Mouse (Mus musculus) myocyte (in vitro differentiated cells): Measurements from ENCODE around the gene Ifi211. TPM values are rescaled to one million over a fixed set of nuclear protein-coding genes. Genes with fewer than 3 reads are reported as not detected.
"Not testable (repeated sequence)": the region's sequence is repeated elsewhere in the genome, so short reads cannot be mapped to it uniquely, and the experiment has no call there.

Experiments used
- H3K27me3 ChIP-seq: one replicate; pipeline ENCODE4 v1.6.1; 2011; ENCODE audit not compliant: control insufficient read depth, insufficient read depth, insufficient read length
- H3K36me3 ChIP-seq: one replicate; pipeline ENCODE4 v1.6.1; 2011; ENCODE audit not compliant: control insufficient read depth, insufficient read depth
- H3K4me2 ChIP-seq: one replicate; pipeline ENCODE4 v1.6.1; 2011; ENCODE audit warnings: low read depth, control low read depth
- H3K4me3 ChIP-seq: one replicate; pipeline ENCODE4 v1.5.1; 2011; ENCODE audit warnings: mild to moderate bottlenecking, control low read depth, moderate library complexity
- H3K79me2 ChIP-seq: one replicate; pipeline ENCODE4 v1.6.1; 2011; ENCODE audit not compliant: control insufficient read depth, insufficient read depth
- H3ac ChIP-seq: one replicate; pipeline ENCODE4 v1.6.1; 2011; ENCODE audit not compliant: control insufficient read depth, insufficient read length
- CEBPB ChIP-seq: IDR thresholded peaks from 2 replicates; pipeline ENCODE4 v1.6.1; 2011; ENCODE audit warnings: mild to moderate bottlenecking, moderate library complexity; ENCODE audit not compliant: poor library complexity, insufficient read depth, severe bottlenecking
- E2F4 ChIP-seq: IDR thresholded peaks from one replicate; pipeline ENCODE4 v1.6.1; 2011; ENCODE audit warnings: mild to moderate bottlenecking, control low read depth, moderate library complexity; ENCODE audit not compliant: insufficient read depth
- MAX ChIP-seq: IDR thresholded peaks from one replicate; pipeline ENCODE4 v1.6.1; 2011; ENCODE audit warnings: low read depth, mild to moderate bottlenecking, control low read depth
- MYOD1 ChIP-seq, 3 experiments: IDR thresholded peaks; one replicate each; pipeline ENCODE4 v1.6.1; 2011; ENCODE audit warnings: control low read depth in 2 of 3, low read depth in 2 of 3, mild to moderate bottlenecking in 2 of 3, moderate library complexity in 1 of 3; ENCODE audit not compliant: insufficient read length in 2 of 3, control insufficient read depth in 1 of 3
- MYOG ChIP-seq, 3 experiments: IDR thresholded peaks; one replicate each; pipeline ENCODE4 v1.6.1; 2011; ENCODE audit warnings: control low read depth in 2 of 3, low read depth in 2 of 3, mild to moderate bottlenecking in 2 of 3; ENCODE audit not compliant: insufficient read length in 2 of 3, control insufficient read depth in 1 of 3, insufficient read depth in 1 of 3
- POLR2A ChIP-seq: IDR thresholded peaks from one replicate; pipeline ENCODE4 v1.6.1; 2011; ENCODE audit warnings: low read depth, mild to moderate bottlenecking, control low read depth, moderate library complexity; ENCODE audit not compliant: insufficient read length
- POLR2AphosphoS2 ChIP-seq: IDR thresholded peaks from one replicate; pipeline ENCODE4 v1.6.1; 2011; ENCODE audit warnings: low read depth, control low read depth; ENCODE audit not compliant: insufficient read length
- REST ChIP-seq: IDR thresholded peaks from one replicate; pipeline ENCODE4 v1.6.1; 2011; ENCODE audit warnings: mild to moderate bottlenecking, control low read depth, moderate library complexity; ENCODE audit not compliant: insufficient read depth, insufficient read length
- SRF ChIP-seq: IDR thresholded peaks from one replicate; pipeline ENCODE4 v1.6.1; 2011; ENCODE audit warnings: low read depth; ENCODE audit not compliant: control insufficient read depth, insufficient read length
- TCF12 ChIP-seq: IDR thresholded peaks from one replicate; pipeline ENCODE4 v1.6.1; 2011; ENCODE audit warnings: mild to moderate bottlenecking, control low read depth; ENCODE audit not compliant: poor library complexity, insufficient read depth, severe bottlenecking
- TCF3 ChIP-seq: IDR thresholded peaks from one replicate; pipeline ENCODE4 v1.6.1; 2011; ENCODE audit warnings: low read depth, control low read depth; ENCODE audit not compliant: insufficient read length
- USF1 ChIP-seq: IDR thresholded peaks from one replicate; pipeline ENCODE4 v1.6.1; 2011; ENCODE audit warnings: low read depth, mild to moderate bottlenecking, control low read depth, moderate library complexity
- polyA plus RNA-seq: library from polyadenylated mRNA; unstranded; fragments of >200 nt; fragmentation: generic; extraction: Trizol; gene quantifications from one replicate; pipeline ENCODE4 v1.2.1, GENCODE M21; 2012; ENCODE audit warnings: missing spikeins

The Ifi211 gene
- 1.9 TPM for polyA plus RNA-seq

DNA sequence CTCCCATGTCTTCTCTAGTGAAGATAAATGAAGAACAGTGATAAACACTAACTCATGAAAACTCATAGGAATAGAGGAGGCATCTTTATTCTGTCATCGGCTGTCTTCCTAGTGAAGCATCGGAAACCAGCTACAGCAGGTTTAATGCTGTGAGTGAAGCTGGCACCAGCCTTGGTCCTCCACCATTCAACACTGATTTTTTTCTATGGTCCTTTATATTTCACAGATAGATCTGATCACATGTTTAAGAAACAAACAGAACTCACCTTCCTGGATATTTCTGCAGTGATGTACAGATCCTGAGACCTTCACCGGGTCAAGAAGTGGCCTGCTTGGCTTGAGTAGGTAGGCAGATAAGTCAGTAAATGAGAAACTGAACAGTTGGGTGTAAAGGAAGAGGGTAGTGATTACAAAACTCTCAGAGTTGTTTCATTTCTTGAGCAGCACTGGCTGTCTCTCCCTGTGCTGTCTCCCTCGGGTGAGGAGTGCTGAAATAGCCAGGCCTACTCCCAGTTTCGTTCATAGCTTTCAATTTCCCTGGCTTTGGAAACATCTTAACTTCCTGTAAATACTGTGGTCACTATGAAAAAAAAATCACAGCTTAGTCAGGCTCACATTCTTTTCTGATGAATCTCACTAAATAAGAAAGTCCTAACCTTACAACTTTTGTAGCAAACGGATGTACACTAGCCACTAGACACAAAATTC, at the start of gene Ifi211:
TSS of gene Ifi211 (minus strand) at position 499 of the 708 bp plus-strand sequence.
- H3K4me3 ChIP-seq = peak within 1 kb of the TSS; percentile 29
- H3K36me3 ChIP-seq, H3K27me3 ChIP-seq, H3ac ChIP-seq: not testable (repeated sequence)
- TF ChIP-seq CEBPB = 0 out of 2 replicates have a peak, but pooled peaks have one; percentile 26
- peak within 1 kb of the TSS; percentile 70 for H3K4me2 ChIP-seq
- H3K79me2 ChIP-seq = peaks cover 21% of the 10 kb centered on the region

- not testable (repeated sequence) for H3K79me2 ChIP-seq, H3K36me3 ChIP-seq, H3K27me3 ChIP-seq, H3K4me3 ChIP-seq, H3K4me2 ChIP-seq, H3ac ChIP-seq
Observed at GRCm38 (mm10) chr1:173961491-173961890, 48.6 kb upstream of the Ifi211 start.

DNA sequence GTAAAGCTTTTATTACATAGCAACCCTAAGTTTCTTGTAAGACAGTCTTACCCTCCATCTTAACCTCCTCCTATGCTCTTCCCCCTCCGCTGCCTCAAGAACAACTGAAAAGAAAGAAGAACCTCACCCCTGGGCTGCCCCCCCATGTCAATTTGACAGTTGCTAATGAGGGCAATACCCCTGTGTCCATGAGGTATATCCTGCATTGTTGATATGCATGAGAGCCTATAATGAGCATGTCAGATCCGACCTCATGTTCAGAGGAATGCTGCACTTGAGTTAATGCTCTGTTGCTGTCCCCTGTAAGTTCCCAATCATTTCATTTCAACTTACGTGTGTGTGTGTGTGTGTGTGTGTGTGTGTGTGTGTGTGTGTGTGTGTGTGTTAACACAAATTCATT, 47.2 kb upstream of the Ifi211 start:
- not testable (repeated sequence) for H3K27me3 ChIP-seq, H3K36me3 ChIP-seq, H3K4me2 ChIP-seq, H3K4me3 ChIP-seq, H3K79me2 ChIP-seq, H3ac ChIP-seq

DNA sequence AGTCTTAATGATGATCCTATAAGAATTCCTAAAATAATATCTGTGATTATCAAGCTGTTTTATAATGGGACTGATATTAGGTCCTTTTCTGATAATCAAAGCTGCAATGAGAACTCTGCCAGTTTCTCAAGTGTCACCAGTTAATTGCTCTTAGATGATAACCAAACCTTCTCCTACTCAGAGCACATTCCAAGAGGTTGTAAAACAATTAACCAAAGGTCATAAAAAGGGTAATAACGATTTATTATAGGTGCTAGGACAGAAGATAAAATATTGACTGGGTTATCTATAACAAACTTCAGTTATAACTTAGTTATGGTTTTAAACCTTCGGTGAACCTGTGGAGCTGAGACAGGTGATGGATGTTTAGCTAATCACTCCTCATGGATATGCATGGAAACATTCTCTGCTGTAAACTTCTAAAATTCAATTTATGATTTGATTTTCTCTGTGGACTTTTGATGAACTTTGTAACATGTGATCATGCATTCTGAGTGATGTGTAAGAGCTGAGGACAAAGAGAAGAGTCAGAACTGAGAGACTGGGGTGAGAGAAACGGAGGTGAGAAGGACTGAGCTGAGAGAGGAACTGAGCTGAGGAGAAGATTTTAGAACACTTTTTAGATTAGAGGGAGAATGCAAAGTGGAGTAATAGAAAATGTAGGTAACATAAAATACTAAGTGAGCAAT, 43.1 kb upstream of the Ifi211 start:
- not testable (repeated sequence) for H3K4me3 ChIP-seq, H3ac ChIP-seq, H3K27me3 ChIP-seq, H3K36me3 ChIP-seq, H3K79me2 ChIP-seq, H3K4me2 ChIP-seq

- no peak for TF ChIP-seq POLR2A
- TF ChIP-seq MYOD1 (IDR thresholded peaks at IDR 0.05; ENCODE audit: control insufficient read depth in 1 of 3, insufficient read length in 2 of 3, low read depth in 2 of 3) = no peak
- no peak for TF ChIP-seq REST
- TF ChIP-seq USF1 = no peak
- no peak for TF ChIP-seq TCF12
- peak; percentile 87 for TF ChIP-seq CEBPB
- Histone ChIP-seq H3K4me2 (no peak overlapping the region), H3K4me3 (no peak overlapping the region), H3K36me3 (no peaks in the 10 kb centered on the region), H3ac (no peak overlapping the region), H3K27me3 (no peaks in the 10 kb centered on the region), H3K79me2 (no peaks in the 10 kb centered on the region)
Observed at GRCm38 (mm10) chr1:173955071-173955796, 42.4 kb upstream of the Ifi211 start.

GRCm38 (mm10) chr1:173953563-173953962, 40.7 kb upstream of the Ifi211 start:
- H3K27me3 ChIP-seq = no peaks in the 10 kb centered on the region
- no peak overlapping the region for H3K4me3 ChIP-seq
- H3K36me3 ChIP-seq = no peaks in the 10 kb centered on the region
- no peak overlapping the region for H3K4me2 ChIP-seq
- no peak overlapping the region for H3ac ChIP-seq
- TF ChIP-seq MYOD1 (IDR thresholded peaks at IDR 0.05; ENCODE audit: control insufficient read depth in 1 of 3, insufficient read length in 2 of 3, low read depth in 2 of 3) (no peak), USF1 (no peak), POLR2AphosphoS2 (no peak), MAX (no peak), REST (no peak), MYOG (IDR thresholded peaks at IDR 0.05; ENCODE audit: control insufficient read depth in 1 of 3, insufficient read depth in 1 of 3, insufficient read length in 2 of 3, low read depth in 2 of 3) (no peak), CEBPB (no peak), TCF3 (no peak), SRF (no peak), TCF12 (no peak), E2F4 (no peak), POLR2A (no peak)
- no peaks in the 10 kb centered on the region for H3K79me2 ChIP-seq

DNA sequence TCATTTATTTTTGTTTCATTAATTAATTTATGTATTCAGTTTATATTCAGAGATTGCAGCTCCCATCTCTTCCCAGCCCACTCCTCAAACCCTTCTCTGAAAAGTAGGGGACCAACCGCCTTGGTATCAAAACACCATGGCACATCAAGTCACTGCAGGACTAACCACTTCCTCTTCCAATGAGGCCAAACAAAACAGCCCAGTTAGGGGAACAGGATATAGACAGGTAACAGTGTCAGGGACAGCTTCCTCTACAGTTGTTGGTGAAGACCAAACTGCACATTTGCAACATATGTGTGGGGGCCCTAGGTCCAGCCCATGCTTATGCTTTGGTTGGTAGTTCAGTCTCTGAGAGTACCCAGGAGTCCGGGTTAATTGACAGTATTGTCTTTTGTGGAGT, 36.2 kb upstream of the Ifi211 start:
- H3K4me2 ChIP-seq, H3K27me3 ChIP-seq, H3ac ChIP-seq, H3K4me3 ChIP-seq, H3K79me2 ChIP-seq, H3K36me3 ChIP-seq: not testable (repeated sequence)

- H3K4me3 ChIP-seq, H3K79me2 ChIP-seq, H3K27me3 ChIP-seq, H3K36me3 ChIP-seq, H3ac ChIP-seq: not testable (repeated sequence)
- H3K4me2 ChIP-seq = peak overlapping the region; percentile 57
Observed at GRCm38 (mm10) chr1:173942780-173943066, 29.9 kb upstream of the Ifi211 start.
